Mouse (Mus musculus): Measurements from ENCODE around the gene Vars.
"Not testable (repeated sequence)": the region's sequence is repeated elsewhere in the genome, so short reads cannot be mapped to it uniquely, and the experiment has no call there.

The Vars gene

DNA sequence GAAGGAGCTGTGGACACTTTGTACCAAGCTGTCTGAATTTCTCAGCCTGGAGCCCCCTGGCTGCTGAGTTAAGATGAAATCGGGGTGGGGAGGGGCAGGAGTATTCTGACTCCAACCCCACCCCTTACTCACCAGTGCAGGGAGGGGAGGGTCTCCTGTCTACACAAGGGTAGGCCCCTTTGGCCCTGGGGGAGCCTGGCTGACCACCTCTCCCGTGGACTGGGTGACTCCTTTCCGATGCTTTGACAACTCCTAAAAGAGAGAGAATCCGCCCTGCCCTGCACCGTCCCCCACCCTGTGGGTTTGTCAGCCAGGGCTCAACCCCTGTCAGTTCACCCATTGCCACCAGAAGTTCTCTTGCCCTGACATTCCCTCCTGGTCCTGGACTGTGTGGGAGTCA is 25.4 kb downstream of the Vars start:
- no peak for DNase-seq

- DNase-seq: peak; percentile 35
Measured at GRCm38 (mm10) chr17:35027277-35028068, 26.7 kb downstream of the Vars start, which contains the start of gene Sapcd1. Gene Sapcd1 (minus strand): TSS chr17:35028016.

DNA sequence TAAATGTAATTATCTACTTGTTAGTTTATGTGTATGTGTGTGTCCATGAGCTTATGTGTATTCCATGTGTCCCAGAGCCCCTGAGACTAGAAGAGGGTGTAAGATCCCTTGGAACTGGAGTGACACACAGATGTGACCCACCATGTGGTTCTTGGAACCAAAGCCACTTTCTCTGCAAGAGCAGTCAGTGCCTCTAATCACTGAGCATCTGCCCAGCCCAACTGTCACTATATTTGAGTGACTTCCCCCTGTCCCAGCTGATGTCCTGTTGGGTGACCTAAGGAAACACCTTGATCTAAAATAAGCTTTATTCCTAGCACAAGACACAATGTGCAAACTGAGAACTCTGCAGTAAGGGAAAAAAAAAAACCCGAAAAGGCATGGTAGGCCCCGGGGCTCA is 27.5 kb downstream of the Vars start:
- no peak for DNase-seq

DNA sequence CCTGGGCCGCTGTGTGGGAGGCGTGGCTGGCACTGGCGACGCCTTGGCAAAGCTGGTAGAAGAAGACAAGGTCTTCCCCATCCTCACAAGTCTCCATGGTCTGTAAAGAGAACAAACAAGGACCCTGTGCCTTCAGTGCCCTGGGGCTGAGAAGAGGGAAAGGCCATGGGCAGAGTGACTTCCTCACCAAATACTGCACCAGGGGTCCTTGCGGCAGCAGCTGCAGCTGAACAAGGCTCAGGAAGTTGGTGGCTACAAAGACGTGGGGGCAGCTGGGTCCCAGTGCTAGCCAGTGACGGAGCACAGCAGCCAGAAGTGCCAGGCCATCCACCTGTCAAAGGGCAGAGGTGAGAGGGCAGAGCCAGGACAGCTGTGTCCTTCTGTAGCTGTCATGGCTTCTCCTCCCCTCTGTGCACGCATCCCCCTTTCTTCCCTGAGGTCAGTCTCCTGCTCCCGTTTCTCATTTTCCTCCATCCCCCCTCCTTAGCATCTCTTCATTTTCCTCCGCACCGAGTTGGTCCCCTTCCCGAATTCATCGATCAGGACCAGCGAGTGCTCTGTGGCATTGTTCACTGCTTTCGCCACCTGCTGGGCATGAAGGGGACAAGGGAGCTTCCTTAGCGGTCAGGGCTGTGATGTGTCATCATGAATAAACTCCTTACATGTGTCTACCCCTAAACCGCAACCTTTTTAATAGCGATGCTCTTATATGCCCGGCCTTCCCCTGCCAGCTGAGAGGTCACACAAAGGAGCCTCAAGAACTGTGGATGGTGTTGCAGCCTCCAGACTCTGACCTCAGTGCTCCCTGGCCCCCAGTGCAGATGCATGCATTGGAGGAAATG is 29.1 kb downstream of the Vars start:
- DNase-seq: peak; percentile 55

GRCm38 (mm10) chr17:35031272-35031671 is 30.5 kb downstream of the Vars start:
- DNase-seq: no peak

GRCm38 (mm10) chr17:35031880-35032279 is 31.1 kb downstream of the Vars start:
- no peak for DNase-seq

DNA sequence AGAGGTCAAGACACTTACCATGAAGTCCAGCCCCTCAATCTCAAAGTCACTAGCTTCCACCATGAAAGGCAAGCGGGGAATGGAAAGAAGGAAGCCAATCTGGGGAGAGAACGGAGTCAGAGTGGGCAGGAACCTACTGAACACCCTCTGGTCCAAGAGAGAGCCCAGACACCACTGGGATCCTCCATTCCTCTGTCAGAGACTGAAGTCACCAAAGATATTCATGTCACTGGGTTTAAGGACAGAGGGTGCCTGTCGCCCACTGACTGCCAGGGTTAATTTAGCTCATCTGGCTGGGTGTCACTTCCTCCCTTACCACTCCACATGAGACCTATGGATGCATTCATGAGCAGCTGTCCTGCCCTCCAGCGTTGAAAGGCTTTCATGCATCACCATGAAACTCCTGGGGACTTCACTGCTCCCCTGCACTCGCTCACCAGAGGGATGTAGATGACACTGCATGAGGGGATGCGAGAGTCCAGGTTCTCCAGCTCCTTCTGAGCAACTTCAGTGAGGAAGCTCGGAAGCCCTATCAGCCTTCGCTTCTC is 31.6 kb downstream of the Vars start:
- DNase-seq: no peak

DNA sequence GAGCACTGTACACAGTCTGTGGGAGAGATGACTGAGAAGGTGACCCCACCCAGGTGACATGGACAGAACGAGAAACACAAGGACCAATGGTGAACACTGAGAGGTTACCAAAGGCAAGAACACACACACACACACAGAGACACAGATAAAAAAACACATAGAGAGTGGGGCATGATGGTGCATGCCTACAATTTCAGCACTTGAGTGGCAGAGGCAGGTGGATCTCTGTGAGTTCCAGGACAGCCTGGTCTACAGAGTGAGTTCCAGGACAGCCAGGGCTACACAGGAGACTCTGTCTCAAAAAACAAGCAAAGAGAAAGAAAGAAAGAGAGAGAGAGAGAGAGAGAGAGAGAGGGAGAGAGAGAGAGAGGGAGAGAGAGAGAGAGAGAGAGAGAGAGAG is 32.9 kb downstream of the Vars start:
- DNase-seq: not testable (repeated sequence)

GRCm38 (mm10) chr17:35034896-35035295 is 34.1 kb downstream of the Vars start:
- no peak for DNase-seq

DNA sequence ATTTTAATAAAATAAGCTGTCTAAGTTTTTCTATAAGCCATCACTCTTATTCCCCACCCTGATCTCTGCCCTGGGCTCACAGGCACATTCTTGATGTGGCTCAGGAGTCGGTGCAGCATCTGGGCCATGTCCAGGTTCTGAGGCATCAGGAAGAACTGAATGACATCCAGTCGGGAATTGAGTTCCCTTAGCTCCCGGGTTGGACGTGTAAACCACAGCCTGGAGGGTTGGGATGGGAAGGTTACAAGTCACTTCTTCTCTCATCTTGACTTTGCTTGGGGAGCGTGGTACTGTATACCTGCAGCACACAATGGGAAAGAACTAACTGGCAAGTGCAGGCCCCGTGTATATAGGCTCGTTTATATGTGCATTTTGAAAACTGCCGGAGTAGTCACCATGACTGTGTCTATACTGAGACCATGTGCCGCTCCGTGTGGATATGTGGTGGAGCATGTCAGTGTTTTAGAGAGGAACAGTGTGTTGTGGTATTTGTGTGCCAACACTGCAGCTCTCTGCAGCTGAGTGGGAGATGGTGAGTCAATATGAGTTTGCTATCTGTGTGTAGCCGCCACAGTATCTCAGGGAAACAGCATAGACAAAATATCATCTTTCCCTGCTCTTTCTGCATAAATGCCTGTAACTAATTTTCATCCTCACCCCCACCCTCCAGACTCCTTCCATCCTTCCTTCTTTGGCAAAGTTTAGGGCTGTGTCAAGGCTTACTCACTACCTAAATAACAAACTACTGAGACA is 38.5 kb downstream of the Vars start:
- no peak for DNase-seq

DNA sequence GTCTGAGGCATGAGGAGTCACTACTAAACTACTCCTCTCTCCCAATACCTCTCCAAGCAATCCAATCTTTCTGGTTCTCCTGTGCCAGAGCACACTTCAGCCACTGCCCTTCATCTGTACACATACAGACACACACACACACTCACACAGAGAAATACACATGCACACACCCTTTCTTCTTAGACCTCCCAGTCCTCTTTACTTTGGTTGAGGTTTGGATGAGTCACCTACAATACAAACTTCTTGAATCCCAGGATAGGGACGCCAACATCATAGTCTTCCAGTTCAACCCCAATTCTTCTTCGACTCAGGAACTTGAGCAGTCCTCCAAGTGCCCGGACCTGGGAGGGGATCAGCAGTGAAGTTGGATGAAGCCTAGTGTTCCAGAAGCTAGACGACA is 43.0 kb downstream of the Vars start:
- DNase-seq: no peak

DNA sequence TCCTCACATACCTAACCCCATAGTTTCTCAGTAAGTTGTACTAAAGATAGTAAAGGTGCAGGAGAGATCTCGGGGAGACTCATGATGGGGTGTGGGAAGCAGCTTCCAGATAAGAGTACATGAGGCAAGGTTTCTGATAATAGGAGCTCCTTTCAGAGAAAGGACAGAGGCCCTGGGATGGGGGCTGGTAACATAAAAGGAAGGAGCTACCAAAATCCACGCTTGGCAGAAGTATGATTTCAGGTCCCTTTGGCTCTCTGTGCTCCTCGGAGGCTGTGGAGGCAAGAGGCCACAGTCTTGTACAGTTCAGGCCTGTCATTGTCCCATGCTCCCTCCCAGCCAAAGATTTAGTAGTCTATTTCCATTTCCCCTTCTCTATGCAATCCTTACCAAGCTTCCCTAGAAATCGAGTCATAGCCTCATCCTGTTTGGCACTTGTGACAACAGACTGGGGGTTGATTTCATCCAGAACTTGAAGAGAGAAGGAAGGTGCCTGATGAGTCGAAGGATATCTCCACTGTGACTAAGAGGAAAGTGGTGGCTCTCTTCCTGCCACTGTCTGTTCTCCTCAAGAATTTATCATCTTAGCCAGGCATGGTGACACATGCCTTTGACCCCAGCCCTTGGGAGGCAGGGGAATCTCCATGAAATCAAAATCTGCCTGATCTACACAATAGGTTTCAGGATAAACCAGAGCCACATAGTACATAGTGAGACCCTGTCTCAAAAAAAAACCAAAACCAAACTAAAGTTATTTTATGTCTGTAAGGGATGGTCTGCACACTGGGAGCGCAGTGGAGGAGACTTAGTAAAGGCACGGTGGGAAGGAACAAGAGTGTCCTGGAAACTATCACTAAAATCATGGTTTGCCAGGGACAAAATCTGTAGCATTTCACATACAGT is 44.4 kb downstream of the Vars start:
- DNase-seq: no peak

DNA sequence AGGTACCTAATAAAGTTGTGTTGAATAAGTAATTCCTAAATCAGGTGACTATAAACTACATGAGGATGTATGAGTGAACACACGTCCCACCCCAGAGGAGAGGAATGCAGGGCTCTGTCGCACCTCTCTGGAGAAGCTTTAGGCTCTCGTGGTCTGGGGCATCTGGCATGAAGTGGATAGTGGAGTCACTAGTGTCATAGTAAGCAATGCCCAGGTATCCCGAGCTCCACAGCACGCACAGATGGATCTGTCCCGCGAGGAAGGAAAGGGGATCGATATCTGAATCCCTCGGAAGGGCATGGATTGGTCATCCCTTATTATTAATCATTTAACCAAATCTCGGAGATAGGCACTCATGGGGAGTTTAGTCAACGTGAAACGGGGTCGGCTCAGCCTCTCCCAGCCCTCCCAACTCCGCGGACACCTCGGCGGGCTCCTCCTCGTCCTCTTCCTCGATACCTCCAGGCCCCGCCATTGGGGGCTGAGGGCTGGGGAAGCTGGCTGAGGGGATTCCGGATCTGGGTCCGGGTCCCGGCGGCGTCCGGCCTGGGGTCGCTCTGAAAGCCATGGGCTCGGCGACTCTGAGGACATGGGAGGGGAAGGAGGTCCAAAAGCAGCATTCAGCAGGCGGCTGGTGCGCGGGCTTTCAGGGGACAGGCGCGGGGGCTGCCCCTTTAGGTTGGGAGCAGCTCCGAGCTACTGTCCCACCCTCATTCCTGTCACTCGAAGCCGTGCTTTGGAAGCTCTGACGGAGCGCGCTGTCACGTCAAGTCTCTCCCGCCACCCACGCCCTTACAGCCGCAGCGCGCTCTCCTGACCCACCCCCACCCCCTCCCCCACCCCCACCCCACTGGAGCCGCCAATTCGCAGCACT is 45.3 kb downstream of the Vars start:
- no peak for DNase-seq

GRCm38 (mm10) chr17:35046681-35047455 is 46.1 kb downstream of the Vars start, which contains the start of gene Msh5:
Gene Msh5 (minus strand): TSS chr17:35046745.
- DNase-seq: peak; percentile 98

DNA sequence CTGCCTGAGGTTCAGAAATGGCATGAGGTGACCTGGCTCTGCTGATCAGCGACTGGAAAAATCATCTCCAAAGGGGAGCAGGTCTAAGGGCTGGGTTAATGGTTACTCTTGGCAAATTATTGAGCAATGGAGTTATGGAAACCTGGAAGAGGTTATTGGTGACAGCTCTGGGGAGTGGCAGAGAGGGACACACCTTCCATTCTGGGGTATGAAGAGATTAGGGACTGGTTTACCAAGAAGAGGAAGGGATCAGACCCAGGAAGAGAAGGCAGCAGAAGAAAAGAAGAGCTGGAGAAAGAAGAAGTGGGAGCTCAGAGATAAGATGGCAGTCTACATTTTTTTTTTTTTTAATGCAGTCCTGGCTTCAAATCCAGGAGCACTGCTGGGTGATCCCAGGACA is 46.9 kb downstream of the Vars start:
- peak; percentile 27 for DNase-seq

DNA sequence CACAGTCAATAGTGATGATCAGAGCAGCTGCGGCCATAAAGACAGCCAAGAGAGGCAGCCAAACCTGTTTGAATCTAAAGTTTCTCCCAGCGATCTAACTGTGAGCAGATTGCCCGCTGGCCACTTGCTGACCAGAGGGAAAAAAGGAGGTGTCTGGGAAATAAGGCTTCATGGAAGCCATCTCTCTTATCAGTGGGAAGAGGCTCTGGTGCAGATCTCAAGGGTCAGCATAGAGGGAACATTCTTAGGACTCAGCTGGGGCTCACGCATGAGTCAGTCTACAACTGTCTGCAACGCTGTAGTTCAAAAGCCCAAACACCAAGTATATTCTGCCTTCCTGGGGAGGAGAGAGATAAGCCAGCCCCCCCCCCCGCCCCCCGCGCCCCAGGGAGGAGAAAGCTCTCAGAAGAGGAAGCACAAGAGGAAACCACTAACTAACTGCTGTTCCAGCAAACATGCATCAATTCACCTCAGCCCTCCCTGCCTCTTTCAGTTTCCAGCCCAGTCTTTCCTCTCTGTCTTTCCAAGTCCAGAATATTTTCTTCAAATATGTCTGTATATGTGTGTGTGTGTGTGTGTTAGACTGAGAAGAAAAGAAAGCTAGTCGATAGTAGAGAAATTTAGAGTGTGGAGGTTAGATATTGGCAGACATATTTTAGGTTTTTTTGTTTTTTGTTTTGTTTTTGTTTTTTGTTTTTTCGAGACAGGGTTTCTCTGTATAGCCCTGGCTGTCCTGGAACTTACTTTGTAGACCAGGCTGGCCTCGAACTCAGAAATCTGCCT is 47.6 kb downstream of the Vars start:
- peak; percentile 54 for DNase-seq

GRCm38 (mm10) chr17:35048932-35049440 is 48.2 kb downstream of the Vars start:
- peak; percentile 36 for DNase-seq

- DNase-seq: peak; percentile 76
Measured at GRCm38 (mm10) chr17:35049561-35050016, 48.8 kb downstream of the Vars start, which contains the start of gene Clic1. Gene Clic1 (plus strand): TSS chr17:35049966.
